Mouse (Mus musculus): ENCODE results near the gene Slco3a1. TPM values are rescaled to one million over a fixed set of nuclear protein-coding genes. Genes with fewer than 3 reads are reported as not detected.

Gene Slco3a1
- total RNA-seq, 1 experiment = 9.0 TPM

DNA sequence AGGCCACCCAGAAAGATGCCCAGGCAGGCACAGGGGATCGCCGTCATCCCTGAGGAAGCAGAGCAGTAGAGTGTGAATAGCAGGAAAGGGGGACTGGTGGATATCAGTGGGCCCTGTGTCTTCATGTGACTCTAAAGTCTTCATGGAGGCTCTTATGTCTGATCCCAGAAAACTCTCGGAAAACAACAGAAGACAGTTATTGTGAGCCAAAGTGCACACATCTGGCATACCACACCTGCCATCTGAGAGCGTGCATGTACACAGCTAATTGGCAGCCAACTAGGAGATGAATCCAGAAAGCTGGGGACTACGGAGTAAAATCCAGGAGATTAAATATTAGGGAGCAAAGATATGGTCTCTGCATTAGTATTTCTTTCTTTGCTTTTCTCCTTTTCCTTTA, 233.9 kb downstream of the Slco3a1 start:
- Histone ChIP-seq H3K4me1 (ENCODE audit: control insufficient read depth in 2 of 2, insufficient read depth in 2 of 2, low read length in 2 of 2, poor library complexity in 1 of 2) (no peaks in the 10 kb centered on the region), H3K9ac (ENCODE audit: insufficient read depth, low read depth, low read length, poor library complexity, severe bottlenecking) (no peak overlapping the region), H3K9me3 (ENCODE audit: control insufficient read depth, insufficient read depth, low read depth, low read length) (no peaks in the 10 kb centered on the region), H3K36me3 (ENCODE audit: control insufficient read depth, insufficient read depth, low read length, poor library complexity, severe bottlenecking) (no peaks in the 10 kb centered on the region), H3K27ac (ENCODE audit: insufficient read depth, low read depth, low read length, poor library complexity, severe bottlenecking) (no peak overlapping the region), H3K4me3 (ENCODE audit: insufficient read depth in 1 of 2, low read depth in 1 of 2, low read length in 2 of 2, poor library complexity in 1 of 2, severe bottlenecking in 1 of 2) (no peak overlapping the region)
- in situ Hi-C loops (cut with MboI; ENCODE audit: low sequenced_read_pairs in 2 of 2, unreplicated experiment in 2 of 2) = no loop called here
- no peak for DNase-seq (ENCODE audit: low read depth, low spot score)
- no peak for TF ChIP-seq HCFC1 (IDR thresholded peaks at IDR 0.05; ENCODE audit: borderline replicate concordance, insufficient read depth, low read length)
- no peak for TF ChIP-seq MAFK (IDR thresholded peaks at IDR 0.05; ENCODE audit: insufficient read depth, low read depth, low read length)
- no peak for TF ChIP-seq ZC3H11A (IDR thresholded peaks at IDR 0.05; ENCODE audit: borderline replicate concordance, low read depth, low read length)
- no peak for TF ChIP-seq CHD2 (IDR thresholded peaks at IDR 0.05; ENCODE audit: low read depth, low read length)
- no peak for TF ChIP-seq ZNF384 (IDR thresholded peaks at IDR 0.05; ENCODE audit: low read depth, low read length)

DNA sequence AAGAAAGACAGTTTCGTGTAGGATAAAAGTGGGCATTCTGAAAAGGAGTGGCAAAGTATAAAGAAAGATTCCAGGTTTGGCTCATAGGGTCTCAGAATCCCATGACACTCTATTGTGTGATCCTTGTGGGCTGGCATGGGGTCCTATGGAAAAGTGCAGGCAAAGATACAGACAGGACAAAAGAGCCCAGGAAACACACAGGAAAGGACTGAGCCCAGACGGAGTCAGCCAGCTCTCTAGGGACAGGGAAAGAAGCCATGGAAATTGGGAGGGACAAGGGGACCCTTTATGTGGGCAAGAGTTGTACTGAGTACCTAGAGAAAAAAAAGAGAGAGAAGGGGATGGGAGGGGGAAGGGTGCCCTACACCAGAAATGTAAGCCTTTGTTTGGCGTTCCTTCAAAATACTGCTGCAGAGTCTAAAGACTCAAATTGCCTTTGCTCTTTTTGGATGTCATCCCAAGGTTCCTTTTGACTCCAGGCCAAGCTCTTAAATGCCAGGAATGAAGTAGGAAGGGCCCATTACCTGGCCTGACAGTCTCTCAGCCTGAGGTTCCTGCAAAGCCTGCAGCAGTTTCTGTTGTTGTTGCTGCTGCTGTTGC, 238.6 kb downstream of the Slco3a1 start:
- TF ChIP-seq ZNF384 (IDR thresholded peaks at IDR 0.05; ENCODE audit: low read depth, low read length) (no peak), CHD2 (IDR thresholded peaks at IDR 0.05; ENCODE audit: low read depth, low read length) (no peak), ZC3H11A (IDR thresholded peaks at IDR 0.05; ENCODE audit: borderline replicate concordance, low read depth, low read length) (no peak), MAFK (IDR thresholded peaks at IDR 0.05; ENCODE audit: insufficient read depth, low read depth, low read length) (no peak), HCFC1 (IDR thresholded peaks at IDR 0.05; ENCODE audit: borderline replicate concordance, insufficient read depth, low read length) (no peak)

DNA sequence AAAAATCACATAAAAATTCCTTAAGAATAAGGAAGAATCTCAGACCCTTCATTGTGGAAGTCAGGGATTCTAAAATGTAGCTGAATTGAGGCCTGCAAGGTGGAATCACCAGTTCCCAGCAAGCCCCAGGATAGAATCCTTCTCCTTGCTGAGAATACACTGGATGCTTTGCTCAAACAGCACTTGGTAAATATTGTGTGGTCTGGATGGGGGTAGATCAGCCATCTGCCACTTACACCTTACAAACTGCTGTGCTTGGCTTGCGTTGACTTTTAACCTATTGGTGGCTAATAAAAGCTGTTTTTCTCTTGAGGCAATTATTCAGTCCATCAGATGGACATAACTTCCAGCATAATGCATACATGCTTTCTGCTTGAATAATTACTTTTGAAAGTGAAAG, 240.3 kb downstream of the Slco3a1 start:
- Histone ChIP-seq H3K4me3 (ENCODE audit: insufficient read depth in 1 of 2, low read depth in 1 of 2, low read length in 2 of 2, poor library complexity in 1 of 2, severe bottlenecking in 1 of 2) (no peak overlapping the region), H3K9ac (ENCODE audit: insufficient read depth, low read depth, low read length, poor library complexity, severe bottlenecking) (no peak overlapping the region), H3K27ac (ENCODE audit: insufficient read depth, low read depth, low read length, poor library complexity, severe bottlenecking) (no peak overlapping the region), H3K9me3 (ENCODE audit: control insufficient read depth, insufficient read depth, low read depth, low read length) (no peaks in the 10 kb centered on the region), H3K36me3 (ENCODE audit: control insufficient read depth, insufficient read depth, low read length, poor library complexity, severe bottlenecking) (no peaks in the 10 kb centered on the region), H3K4me1 (ENCODE audit: control insufficient read depth in 2 of 2, insufficient read depth in 2 of 2, low read length in 2 of 2, poor library complexity in 1 of 2) (no peaks in the 10 kb centered on the region)
- DNase-seq (ENCODE audit: low read depth, low spot score) = no peak
- TF ChIP-seq MAFK (IDR thresholded peaks at IDR 0.05; ENCODE audit: insufficient read depth, low read depth, low read length) (no peak), ZC3H11A (IDR thresholded peaks at IDR 0.05; ENCODE audit: borderline replicate concordance, low read depth, low read length) (no peak), ZNF384 (IDR thresholded peaks at IDR 0.05; ENCODE audit: low read depth, low read length) (no peak), HCFC1 (IDR thresholded peaks at IDR 0.05; ENCODE audit: borderline replicate concordance, insufficient read depth, low read length) (no peak), CHD2 (IDR thresholded peaks at IDR 0.05; ENCODE audit: low read depth, low read length) (no peak)
- in situ Hi-C loops (cut with MboI; ENCODE audit: low sequenced_read_pairs in 2 of 2, unreplicated experiment in 2 of 2) = no loop called here

More for the DNA sequence above, 238.6 kb downstream of the Slco3a1 start:
- H3K4me1 ChIP-seq (ENCODE audit: control insufficient read depth in 2 of 2, insufficient read depth in 2 of 2, low read length in 2 of 2, poor library complexity in 1 of 2) = no peaks in the 10 kb centered on the region
- no peaks in the 10 kb centered on the region for H3K9me3 ChIP-seq (ENCODE audit: control insufficient read depth, insufficient read depth, low read depth, low read length)
- H3K36me3 ChIP-seq (ENCODE audit: control insufficient read depth, insufficient read depth, low read length, poor library complexity, severe bottlenecking) = no peaks in the 10 kb centered on the region
- H3K9ac ChIP-seq (ENCODE audit: insufficient read depth, low read depth, low read length, poor library complexity, severe bottlenecking) = no peak overlapping the region
- in situ Hi-C loops (cut with MboI; ENCODE audit: low sequenced_read_pairs in 2 of 2, unreplicated experiment in 2 of 2) = no loop called here
- DNase-seq (ENCODE audit: low read depth, low spot score) = no peak
- H3K4me3 ChIP-seq (ENCODE audit: insufficient read depth in 1 of 2, low read depth in 1 of 2, low read length in 2 of 2, poor library complexity in 1 of 2, severe bottlenecking in 1 of 2) = no peak overlapping the region
- no peak overlapping the region for H3K27ac ChIP-seq (ENCODE audit: insufficient read depth, low read depth, low read length, poor library complexity, severe bottlenecking)

DNA sequence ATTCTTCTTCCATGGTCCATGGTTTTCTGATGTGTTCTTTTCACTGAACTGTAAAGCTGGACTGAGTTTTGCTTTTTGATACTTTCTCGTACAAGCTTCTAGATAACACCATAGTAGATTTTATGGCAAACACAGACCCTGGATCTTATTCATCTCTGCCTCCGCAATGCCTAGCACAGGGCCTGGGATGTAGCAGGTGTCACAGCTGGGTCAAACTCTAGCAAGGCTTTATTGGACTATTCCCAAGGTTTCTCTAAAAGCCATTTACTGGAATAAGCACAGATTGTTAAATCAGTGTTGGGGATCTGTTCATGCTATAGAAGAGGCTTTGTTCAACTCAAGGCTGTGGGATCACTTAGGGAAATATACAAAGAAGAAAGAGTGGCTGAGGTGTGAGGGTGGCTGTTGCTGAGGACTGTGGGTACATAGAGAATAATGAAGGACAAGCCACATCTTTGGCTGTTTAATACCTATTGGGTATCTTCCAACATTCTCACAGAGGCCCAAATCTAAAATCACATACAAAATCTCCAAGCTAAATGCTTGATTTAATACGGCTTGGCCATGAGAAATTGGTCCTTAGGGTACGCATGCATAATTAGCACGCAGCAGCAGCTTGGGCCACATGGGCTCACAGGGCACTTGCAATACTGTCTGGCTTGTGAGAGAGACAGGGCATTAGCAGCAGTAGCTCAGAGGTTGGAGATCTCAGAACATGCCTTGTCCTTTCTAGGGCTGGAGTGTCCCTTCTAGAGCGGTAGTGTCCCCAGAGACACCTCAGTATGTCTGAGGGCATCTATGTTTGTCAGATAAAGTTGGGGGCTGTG, 241.1 kb downstream of the Slco3a1 start:
- no peaks in the 10 kb centered on the region for H3K4me1 ChIP-seq (ENCODE audit: control insufficient read depth in 2 of 2, insufficient read depth in 2 of 2, low read length in 2 of 2, poor library complexity in 1 of 2)
- in situ Hi-C loops (cut with MboI; ENCODE audit: low sequenced_read_pairs in 2 of 2, unreplicated experiment in 2 of 2) = no loop called here
- no peak overlapping the region for H3K27ac ChIP-seq (ENCODE audit: insufficient read depth, low read depth, low read length, poor library complexity, severe bottlenecking)
- no peak for TF ChIP-seq ZC3H11A (IDR thresholded peaks at IDR 0.05; ENCODE audit: borderline replicate concordance, low read depth, low read length)
- TF ChIP-seq ZNF384 (IDR thresholded peaks at IDR 0.05; ENCODE audit: low read depth, low read length) = no peak
- TF ChIP-seq MAFK (IDR thresholded peaks at IDR 0.05; ENCODE audit: insufficient read depth, low read depth, low read length) = no peak
- TF ChIP-seq HCFC1 (IDR thresholded peaks at IDR 0.05; ENCODE audit: borderline replicate concordance, insufficient read depth, low read length) = no peak
- no peak for TF ChIP-seq CHD2 (IDR thresholded peaks at IDR 0.05; ENCODE audit: low read depth, low read length)
- H3K36me3 ChIP-seq (ENCODE audit: control insufficient read depth, insufficient read depth, low read length, poor library complexity, severe bottlenecking) = no peaks in the 10 kb centered on the region
- H3K9me3 ChIP-seq (ENCODE audit: control insufficient read depth, insufficient read depth, low read depth, low read length) = no peaks in the 10 kb centered on the region
- H3K4me3 ChIP-seq (ENCODE audit: insufficient read depth in 1 of 2, low read depth in 1 of 2, low read length in 2 of 2, poor library complexity in 1 of 2, severe bottlenecking in 1 of 2) = no peak overlapping the region
- no peak for DNase-seq (ENCODE audit: low read depth, low spot score)
- H3K9ac ChIP-seq (ENCODE audit: insufficient read depth, low read depth, low read length, poor library complexity, severe bottlenecking) = no peak overlapping the region
